Mouse (Mus musculus): Measurements from ENCODE around the gene Pgap1.

DNA sequence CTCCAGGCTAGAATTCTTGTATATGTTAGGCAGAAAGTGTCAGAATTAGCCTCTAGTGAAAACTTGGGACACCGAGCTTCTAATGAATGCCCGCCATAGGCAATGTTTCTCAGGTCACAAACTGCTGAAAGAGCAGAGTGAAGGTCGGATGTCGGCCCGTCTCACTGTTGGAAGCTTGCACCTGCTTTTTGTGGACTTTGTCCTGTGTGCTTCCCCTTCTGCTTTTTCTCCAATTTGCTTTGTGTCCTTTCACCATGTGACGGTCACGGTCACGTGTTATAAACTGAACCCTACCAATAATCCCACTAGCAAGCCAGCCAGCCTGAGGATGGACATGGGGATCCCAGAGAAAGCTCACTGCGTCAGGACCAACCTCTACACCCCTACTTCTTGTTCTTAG, 12.3 kb downstream of the Pgap1 start:
- no peak for TF ChIP-seq GATA1 (IDR thresholded peaks at IDR 0.05; ENCODE audit: low read length)
- TF ChIP-seq TAL1 (IDR thresholded peaks at IDR 0.05; ENCODE audit: low read length) = no peak
